Mouse (Mus musculus): ENCODE measurements around the gene Muc2. TPM values are rescaled to one million over a fixed set of nuclear protein-coding genes. Genes with fewer than 3 reads are reported as not detected.

Muc2 gene
- polyA plus RNA-seq, 1 experiment from 2014 or later, result 0.24 TPM

- Histone ChIP-seq H3K27me3 (no peaks in the 10 kb centered on the region), H3K4me3 (replicated peaks) (no peak overlapping the region), H3K36me3 (replicated peaks) (no peaks in the 10 kb centered on the region), H3K9ac (no peak overlapping the region), H3K9me3 (no peaks in the 10 kb centered on the region), H3K27ac (no peak overlapping the region), H3K4me1 (peaks cover 20% of the 10 kb centered on the region), H3K4me2 (no peak overlapping the region; the same call in 1 of the 2 replicates)
- no peak for ATAC-seq (ENCODE audit: low FRiP score)
- 69% methylated on average over 1 of the region's 1 CpGs for WGBS
These were observed 82.0 kb downstream of the Muc2 start for GRCm38 (mm10) chr7:141772058-141772557.

- no peak overlapping the region for H3K4me2 ChIP-seq
- H3K36me3 ChIP-seq (replicated peaks), result no peaks in the 10 kb centered on the region
- no peak overlapping the region for H3K27ac ChIP-seq
- H3K9me3 ChIP-seq, result no peaks in the 10 kb centered on the region
- WGBS, result 93% methylated on average over 2 of the region's 2 CpGs
- no peak overlapping the region for H3K9ac ChIP-seq
- no peak overlapping the region for H3K4me3 ChIP-seq (replicated peaks)
- no peak for ATAC-seq (ENCODE audit: low FRiP score)
- no peaks in the 10 kb centered on the region for H3K27me3 ChIP-seq
- H3K4me1 ChIP-seq, result peaks cover 20% of the 10 kb centered on the region
These were observed 84.7 kb downstream of the Muc2 start for GRCm38 (mm10) chr7:141774855-141775254.

GRCm38 (mm10) chr7:141776199-141776598 is 86.1 kb downstream of the Muc2 start:
- no peaks in the 10 kb centered on the region for H3K9me3 ChIP-seq
- no peak overlapping the region for H3K4me3 ChIP-seq (replicated peaks)
- H3K9ac ChIP-seq, result no peak overlapping the region
- no peak overlapping the region for H3K27ac ChIP-seq
- no peaks in the 10 kb centered on the region for H3K27me3 ChIP-seq
- 94% methylated on average over 5 of the region's 5 CpGs for WGBS
- peaks cover 20% of the 10 kb centered on the region for H3K4me1 ChIP-seq
- ATAC-seq (ENCODE audit: low FRiP score), result no peak
- H3K36me3 ChIP-seq (replicated peaks), result no peaks in the 10 kb centered on the region
- H3K4me2 ChIP-seq, result no peak overlapping the region

GRCm38 (mm10) chr7:141788677-141789452 is 98.7 kb downstream of the Muc2 start, which contains the start of gene Muc5ac:
Gene Muc5ac (plus strand): TSS chr7:141788972.
- WGBS, result 85% methylated on average over 6 of the region's 6 CpGs
- H3K9me3 ChIP-seq, result no peaks in the 10 kb centered on the region
- no peak within 1 kb of the TSS for H3K9ac ChIP-seq
- H3K36me3 ChIP-seq (replicated peaks), result no peaks in the 10 kb centered on the region
- H3K4me3 ChIP-seq (replicated peaks), result no peak within 1 kb of the TSS
- ATAC-seq (ENCODE audit: low FRiP score), result no peak
- H3K4me2 ChIP-seq, result no peak within 1 kb of the TSS
- H3K27me3 ChIP-seq, result no peaks in the 10 kb centered on the region
- H3K4me1 ChIP-seq, result no peaks in the 10 kb centered on the region
- no peak within 1 kb of the TSS for H3K27ac ChIP-seq

- no peak for ATAC-seq (ENCODE audit: low FRiP score)
- no peak overlapping the region for H3K4me2 ChIP-seq
- no peak overlapping the region for H3K27ac ChIP-seq
- no peaks in the 10 kb centered on the region for H3K27me3 ChIP-seq
- WGBS, result 100% methylated on average over 1 of the region's 1 CpGs
- H3K36me3 ChIP-seq (replicated peaks), result no peaks in the 10 kb centered on the region
- no peaks in the 10 kb centered on the region for H3K4me1 ChIP-seq
- no peaks in the 10 kb centered on the region for H3K9me3 ChIP-seq
- no peak overlapping the region for H3K4me3 ChIP-seq (replicated peaks)
- no peak overlapping the region for H3K9ac ChIP-seq
These were observed 104.1 kb downstream of the Muc2 start for GRCm38 (mm10) chr7:141794251-141794650.

- H3K36me3 ChIP-seq (replicated peaks), result no peaks in the 10 kb centered on the region
- WGBS, result 87% methylated on average over 7 of the region's 7 CpGs
- no peak for ATAC-seq (ENCODE audit: low FRiP score)
These were observed 113.1 kb downstream of the Muc2 start for GRCm38 (mm10) chr7:141803206-141803605.

More at GRCm38 (mm10) chr7:141803206-141803605, 113.1 kb downstream of the Muc2 start:
- H3K27me3 ChIP-seq, result no peaks in the 10 kb centered on the region
- no peak overlapping the region for H3K4me3 ChIP-seq (replicated peaks)
- no peaks in the 10 kb centered on the region for H3K4me1 ChIP-seq
- H3K27ac ChIP-seq, result no peak overlapping the region
- H3K9me3 ChIP-seq, result no peaks in the 10 kb centered on the region
- no peak overlapping the region for H3K4me2 ChIP-seq
- no peak overlapping the region for H3K9ac ChIP-seq

Other genes with a start within 250 kb of the Muc2 start
- 16.9 and 18.8 TPM in 2 replicates for gene Pidd1, start 246.3 kb upstream of the Muc2 start, polyA plus RNA-seq (2016; fragmentation: Nextera tagmentation; extraction: Ambion mirVana)
- 950 and 986 TPM in 2 replicates for gene Rplp2, start 243.0 kb upstream of the Muc2 start, polyA plus RNA-seq (2016; fragmentation: Nextera tagmentation; extraction: Ambion mirVana)
- gene Pnpla2, start 235.1 kb upstream of the Muc2 start, polyA plus RNA-seq (2016; fragmentation: Nextera tagmentation; extraction: Ambion mirVana), result 16.2 and 18.3 TPM in 2 replicates
- gene Cracr2b, start 229.2 kb upstream of the Muc2 start, polyA plus RNA-seq (2016; fragmentation: Nextera tagmentation; extraction: Ambion mirVana), result 4.0 and 4.3 TPM in 2 replicates
- gene Cd151, start 222.9 kb upstream of the Muc2 start, polyA plus RNA-seq (2016; fragmentation: Nextera tagmentation; extraction: Ambion mirVana), result 13.9 and 18.2 TPM in 2 replicates
- gene Polr2l, start 215.2 kb upstream of the Muc2 start, polyA plus RNA-seq (2016; fragmentation: Nextera tagmentation; extraction: Ambion mirVana), result 69.8 and 78.4 TPM in 2 replicates
- gene Tspan4, start 215.1 kb upstream of the Muc2 start, polyA plus RNA-seq (2016; fragmentation: Nextera tagmentation; extraction: Ambion mirVana), result 18.8 and 24.2 TPM in 2 replicates
- 24.0 and 24.2 TPM in 2 replicates for gene Chid1, start 150.5 kb upstream of the Muc2 start, polyA plus RNA-seq (2016; fragmentation: Nextera tagmentation; extraction: Ambion mirVana)
- 106 and 112 TPM in 2 replicates for gene Ap2a2, start 128.2 kb upstream of the Muc2 start, polyA plus RNA-seq (2016; fragmentation: Nextera tagmentation; extraction: Ambion mirVana)
- gene Muc6, start 35.0 kb upstream of the Muc2 start, polyA plus RNA-seq (2016; fragmentation: Nextera tagmentation; extraction: Ambion mirVana), result 0.14 and 0.19 TPM in 2 replicates
- gene Muc5ac, start 98.6 kb downstream of the Muc2 start, polyA plus RNA-seq (2016; fragmentation: Nextera tagmentation; extraction: Ambion mirVana), result not detected in 2 replicates
- gene Muc5b, start 148.7 kb downstream of the Muc2 start, polyA plus RNA-seq (2016; fragmentation: Nextera tagmentation; extraction: Ambion mirVana), result 0.03 and 0.05 TPM in 2 replicates
- 69.2 and 76.2 TPM in 2 replicates for gene Tollip, start 228.2 kb downstream of the Muc2 start, polyA plus RNA-seq (2016; fragmentation: Nextera tagmentation; extraction: Ambion mirVana)